Mouse (Mus musculus) olfactory bulb, adult 2 months (tissue): Measurements from ENCODE around the gene Pfn4.

ENCODE experiments used
- CTCF ChIP-seq: fragments of 200-500 bp; IDR thresholded peaks from 2 replicates; pipeline ENCODE4 v1.5.1; 2012; ENCODE audit warnings: low read depth, mild to moderate bottlenecking, low read length, moderate library complexity; ENCODE audit not compliant: insufficient read depth
- POLR2A ChIP-seq: fragments of 200-500 bp; IDR thresholded peaks from 2 replicates; pipeline ENCODE4 v1.6.1; 2012; ENCODE audit warnings: mild to moderate bottlenecking, low read depth, low read length, moderate library complexity; ENCODE audit not compliant: insufficient read depth

GRCm38 (mm10) chr12:4769333-4769723, 506 bp downstream of the Pfn4 start:
- TF ChIP-seq POLR2A (no peak), CTCF (no peak)
